Mouse (Mus musculus) cerebellum, postnatal 10 days (tissue): ENCODE measurements around the gene 1700042G07Rik.
A peak's percentile ranks its signal among the peaks of the same experiment; 100 is the strongest.

Source experiments
- DNase-seq, 2 experiments: peaks; one replicate each; pipeline ENCODE4 v3.0.0; 2021; ENCODE audit warnings: mixed read lengths in 2 of 2

1700042G07Rik gene

GRCm38 (mm10) chr4:116215895-116216605, 42.9 kb downstream of the 1700042G07Rik start:
- DNase-seq = peak; percentile 40 to 48

GRCm38 (mm10) chr4:116217046-116217445, 43.9 kb downstream of the 1700042G07Rik start:
- peak; percentile 73 to 90 for DNase-seq

GRCm38 (mm10) chr4:116217661-116218060, 44.5 kb downstream of the 1700042G07Rik start:
- DNase-seq = peak in 1 of 2 experiments; percentile 36

GRCm38 (mm10) chr4:116219056-116219455, 45.9 kb downstream of the 1700042G07Rik start:
- DNase-seq = no peak

- DNase-seq = peak in 1 of 2 experiments; percentile 29
Observed at GRCm38 (mm10) chr4:116220071-116220650, 47.0 kb downstream of the 1700042G07Rik start.

GRCm38 (mm10) chr4:116220780-116221139, 47.6 kb downstream of the 1700042G07Rik start:
- DNase-seq = peak; percentile 95 to 96

GRCm38 (mm10) chr4:116221140-116221851, 48.1 kb downstream of the 1700042G07Rik start, which contains the start of gene Pik3r3:
TSS of gene Pik3r3 (plus strand) at chr4:116221618.
- DNase-seq = peak; percentile 99

GRCm38 (mm10) chr4:116221996-116222842, 49.0 kb downstream of the 1700042G07Rik start:
- peak; percentile 41 to 59 for DNase-seq

- no peak for DNase-seq
Observed at GRCm38 (mm10) chr4:116222843-116223119, 49.6 kb downstream of the 1700042G07Rik start.
